Mouse (Mus musculus) B cell, adult 2 months (primary cell): ENCODE data around the gene Rps18.

Experiments
- DNase-seq, 2 experiments: peaks; one replicate each; pipeline ENCODE4 v3.0.0; 2022

Rps18 gene

DNA sequence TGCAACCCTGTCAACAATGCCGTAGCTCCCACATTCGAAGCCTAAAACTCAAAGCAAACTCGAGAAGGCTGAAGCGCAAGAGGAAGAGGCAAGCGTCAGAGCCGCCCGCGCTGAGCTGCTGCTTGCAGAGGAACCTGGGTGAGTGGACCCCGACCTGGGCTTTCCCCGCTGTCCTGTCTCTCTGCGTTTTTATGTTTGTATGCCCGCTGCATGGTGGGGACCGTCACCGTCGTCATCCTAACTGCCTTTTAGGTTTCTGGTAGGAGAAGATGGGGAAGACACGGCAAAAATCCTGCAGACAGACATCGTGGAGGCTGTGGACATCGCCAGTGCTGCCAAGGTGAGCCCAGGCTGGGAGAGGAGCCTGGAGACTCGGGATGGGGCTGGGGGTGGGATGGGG lies 14.4 kb downstream of the Rps18 start:
- no peak for DNase-seq

- DNase-seq: no peak
Measured at GRCm38 (mm10) chr17:33940981-33941380, 14.8 kb downstream of the Rps18 start.

DNA sequence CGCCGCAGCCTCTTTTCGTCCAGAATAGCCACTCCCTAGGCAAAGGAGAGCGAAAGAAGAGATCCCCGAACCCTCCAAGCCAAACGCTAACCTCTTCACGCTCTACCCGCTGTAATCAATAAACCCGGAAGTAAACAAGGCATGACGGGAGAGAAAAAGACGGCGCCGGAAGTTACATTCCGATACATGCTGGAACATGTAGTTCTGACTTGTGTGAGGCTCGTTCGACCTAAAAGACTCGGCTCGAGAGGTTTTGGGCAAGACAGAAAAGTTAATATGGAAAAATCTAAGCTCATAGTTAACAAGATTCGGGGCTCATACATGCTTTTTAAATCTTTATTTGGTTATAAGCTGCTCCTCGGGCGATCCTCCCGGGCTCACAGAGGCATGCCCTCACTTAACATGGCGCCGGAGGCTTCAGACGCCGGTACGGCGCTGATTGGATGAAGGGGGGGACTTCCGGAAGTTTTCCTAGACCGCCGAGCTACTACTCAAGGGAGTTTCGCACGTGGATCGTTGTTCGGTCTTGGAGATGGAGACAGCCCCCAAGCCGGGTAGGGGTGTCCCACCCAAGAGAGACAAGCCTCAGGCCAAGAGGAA lies 15.5 kb downstream of the Rps18 start, which contains the start of the genes Pfdn6 and Wdr46:
Pfdn6 (minus strand) TSS at position 138 of the 600 bp plus-strand sequence.
Wdr46 (plus strand) TSS at position 455 of the 600 bp plus-strand sequence.
- DNase-seq: peak; percentile 85

DNA sequence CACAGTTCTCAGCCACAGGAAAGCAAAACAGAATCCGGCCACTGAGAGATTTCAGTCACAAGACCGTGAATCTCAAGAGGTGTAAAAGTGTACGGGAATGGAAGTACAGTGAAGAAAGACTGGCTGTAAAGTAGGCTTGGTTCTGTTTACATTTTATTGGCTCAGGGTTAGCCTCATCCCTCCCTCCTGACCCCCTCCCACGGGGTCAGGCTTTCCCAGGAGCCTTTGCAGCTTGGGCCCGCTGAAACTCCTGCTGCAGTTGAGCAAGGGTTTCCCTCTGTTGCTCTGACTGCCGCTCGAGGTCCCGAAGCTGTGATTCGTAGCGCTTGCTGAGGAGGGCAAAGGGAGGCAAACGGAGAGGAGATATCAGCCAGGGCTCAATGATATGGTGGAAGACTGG lies 17.0 kb downstream of the Rps18 start:
- DNase-seq: no peak

DNA sequence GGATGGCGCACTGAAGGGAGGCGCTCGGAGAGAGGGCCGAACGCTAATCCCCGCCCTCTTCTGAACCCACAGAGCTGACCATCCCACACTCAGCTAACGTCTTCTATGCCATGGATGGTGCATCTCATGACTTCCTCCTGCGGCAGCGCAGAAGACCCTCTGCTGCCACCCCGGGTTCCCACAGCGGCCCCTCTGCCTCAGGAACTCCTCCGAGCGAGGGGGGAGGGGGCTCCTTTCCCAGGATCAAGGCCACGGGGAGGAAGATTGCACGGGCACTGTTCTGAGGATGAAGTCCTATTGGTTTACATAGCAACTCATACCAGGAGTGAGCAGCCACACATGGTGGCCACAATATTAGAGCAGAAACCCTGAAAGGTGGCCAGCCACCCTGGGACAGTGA lies 18.8 kb downstream of the Rps18 start:
- DNase-seq: no peak

GRCm38 (mm10) chr17:33935422-33936055 lies 20.3 kb downstream of the Rps18 start:
- no peak for DNase-seq

GRCm38 (mm10) chr17:33932970-33933369 lies 22.8 kb downstream of the Rps18 start:
- DNase-seq: no peak

DNA sequence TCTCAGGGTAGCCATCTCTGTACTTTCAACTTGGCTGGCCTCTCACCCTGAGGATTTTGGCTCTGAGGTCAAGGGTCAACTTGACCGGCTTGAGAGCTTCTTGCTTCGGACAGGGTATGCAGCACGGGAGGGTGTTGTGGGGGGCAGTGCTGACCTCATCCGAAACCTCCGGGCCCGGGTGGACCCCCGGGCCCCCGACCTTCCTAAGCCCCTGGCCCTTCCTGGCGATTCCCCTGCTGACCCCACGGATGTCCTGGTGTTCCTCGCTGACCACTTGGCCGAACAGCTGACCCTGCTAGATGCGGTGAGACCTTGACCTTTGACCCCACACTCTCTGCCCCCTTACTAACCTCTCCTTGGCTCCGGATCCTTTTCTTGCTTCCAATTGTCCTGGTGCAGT lies 23.4 kb downstream of the Rps18 start:
- no peak for DNase-seq

DNA sequence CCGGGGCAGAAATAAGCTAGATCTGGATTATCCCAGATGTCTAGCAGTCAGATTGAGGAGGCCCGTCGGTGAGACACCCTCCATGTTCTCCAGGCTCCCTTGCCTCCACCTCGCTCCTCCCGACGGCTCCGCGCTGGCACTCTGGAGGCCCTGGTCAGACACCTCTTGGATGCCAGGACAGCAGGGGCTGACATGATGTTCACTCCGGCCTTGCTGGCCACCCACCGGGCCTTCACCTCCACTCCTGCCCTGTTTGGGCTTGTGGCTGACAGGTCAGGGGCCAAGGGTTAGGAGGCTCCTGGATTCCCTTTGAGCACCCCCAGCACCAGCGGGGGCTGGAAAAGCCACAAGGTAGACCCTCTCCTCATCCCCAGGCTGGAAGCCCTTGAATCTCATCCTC lies 23.9 kb downstream of the Rps18 start:
- no peak for DNase-seq

DNA sequence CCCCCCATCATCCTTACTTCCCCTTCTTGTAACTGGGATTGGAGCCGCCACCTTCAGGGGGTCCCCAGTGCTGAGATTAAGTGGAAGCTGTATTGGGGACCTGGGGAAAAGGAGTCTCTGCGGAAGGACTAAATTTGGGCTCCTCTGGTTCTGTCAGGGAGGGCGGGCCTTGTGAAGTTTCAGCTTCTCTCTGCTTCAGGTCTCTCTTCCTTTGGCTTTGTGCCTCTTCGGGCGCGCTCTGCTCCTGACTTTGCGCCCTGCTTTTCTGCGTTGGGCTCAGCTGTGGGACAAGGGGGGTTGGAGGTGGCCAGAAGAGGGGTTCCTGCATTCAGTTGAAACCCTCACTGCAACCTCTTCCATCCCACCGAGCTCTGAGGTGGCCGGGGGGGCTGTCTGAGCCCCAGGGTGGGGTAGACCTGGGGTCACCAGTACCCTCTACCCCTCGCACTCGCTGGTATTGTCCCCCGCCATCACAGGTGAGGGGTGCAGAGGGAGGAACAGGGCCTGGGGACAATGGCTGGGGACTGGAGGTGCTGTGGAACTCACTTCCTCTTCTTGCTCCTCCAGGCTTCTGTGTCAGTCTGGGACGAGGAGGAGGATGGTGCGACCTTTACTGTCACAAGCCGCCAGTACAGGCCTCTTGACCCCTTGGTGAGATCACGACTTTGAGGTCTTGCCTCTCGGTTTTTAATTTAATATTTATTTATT lies 24.5 kb downstream of the Rps18 start:
- peak; percentile 29 to 35 for DNase-seq

DNA sequence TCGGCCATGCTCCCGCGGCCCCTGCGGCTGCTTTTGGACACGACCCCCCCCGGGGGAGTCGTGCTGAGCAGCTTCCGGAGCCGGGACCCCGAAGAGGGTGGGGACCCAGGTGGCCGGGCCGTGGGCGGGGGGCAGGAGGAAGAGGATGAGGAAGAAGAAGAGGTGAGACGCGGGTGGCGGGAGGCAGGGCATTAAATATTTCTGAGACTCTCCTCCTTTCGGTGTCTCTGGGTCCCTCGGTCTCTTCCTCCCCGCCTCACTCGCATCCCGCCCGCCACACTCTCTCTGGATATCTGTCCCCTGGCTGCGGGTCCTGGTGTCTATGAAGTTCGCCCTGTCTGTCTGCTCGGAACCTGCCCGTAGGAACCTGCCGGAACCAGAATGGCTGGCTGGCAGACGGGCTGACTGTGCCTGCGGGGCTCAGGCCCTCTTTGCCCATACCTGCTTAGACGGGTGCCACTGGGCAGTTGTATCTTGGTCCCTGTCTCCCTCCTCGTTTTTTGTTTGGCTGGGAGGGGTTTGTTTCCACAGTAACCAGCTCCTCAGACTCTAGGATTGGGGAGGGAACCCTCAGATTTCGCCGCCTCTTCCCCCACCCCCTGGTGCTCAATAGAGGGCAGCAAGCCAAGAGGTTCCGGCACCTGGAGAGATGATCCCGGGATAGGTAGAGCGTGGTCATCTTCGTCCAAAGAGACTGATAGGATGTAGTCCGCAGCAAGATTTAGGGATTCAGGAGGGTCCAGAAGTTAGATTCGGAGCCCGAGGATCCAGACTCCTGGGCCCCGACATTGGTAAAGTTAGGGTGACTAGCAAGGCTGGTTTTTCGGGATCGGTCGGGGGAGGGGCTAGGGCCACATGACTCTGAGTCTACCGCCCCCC lies 25.3 kb downstream of the Rps18 start:
- peak; percentile 58 to 63 for DNase-seq

GRCm38 (mm10) chr17:33929371-33930279 lies 26.2 kb downstream of the Rps18 start, which contains the start of gene Rgl2:
TSS of gene Rgl2 (plus strand) at chr17:33929543.
- DNase-seq: peak; percentile 96 to 97

DNA sequence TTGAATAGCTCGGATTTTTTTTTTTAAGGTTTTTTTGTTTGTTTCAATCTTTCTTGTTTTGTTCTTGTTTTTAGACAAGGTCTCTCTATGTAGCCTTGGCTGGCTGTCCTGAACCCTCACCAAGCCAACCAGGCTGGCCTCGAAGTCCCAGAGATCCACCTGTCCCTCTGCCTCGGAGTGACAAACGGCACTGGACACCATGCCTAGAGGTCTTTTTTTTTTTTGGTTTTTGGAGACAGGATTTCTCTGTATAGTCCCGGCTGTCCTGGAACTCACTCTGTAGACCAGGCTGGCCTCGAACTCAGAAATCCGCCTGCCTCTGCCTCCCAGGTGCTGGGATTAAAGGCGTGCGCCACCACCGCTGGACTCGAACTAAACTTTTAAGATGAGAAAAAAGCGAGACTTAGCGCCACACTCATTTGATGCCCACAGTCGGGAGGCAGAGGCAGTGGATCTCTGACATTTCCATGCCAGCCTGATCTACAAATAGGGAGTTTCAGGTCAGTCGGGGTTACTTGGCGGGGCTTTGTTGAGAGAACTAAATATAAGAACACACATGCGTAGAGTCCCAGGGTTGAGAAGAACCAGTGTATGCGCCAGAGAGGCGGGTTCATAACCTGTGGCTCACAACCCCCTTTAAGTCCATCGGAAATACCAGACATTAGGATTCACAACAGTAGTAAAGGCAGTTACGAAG lies 27.4 kb downstream of the Rps18 start:
- DNase-seq: no peak

DNA sequence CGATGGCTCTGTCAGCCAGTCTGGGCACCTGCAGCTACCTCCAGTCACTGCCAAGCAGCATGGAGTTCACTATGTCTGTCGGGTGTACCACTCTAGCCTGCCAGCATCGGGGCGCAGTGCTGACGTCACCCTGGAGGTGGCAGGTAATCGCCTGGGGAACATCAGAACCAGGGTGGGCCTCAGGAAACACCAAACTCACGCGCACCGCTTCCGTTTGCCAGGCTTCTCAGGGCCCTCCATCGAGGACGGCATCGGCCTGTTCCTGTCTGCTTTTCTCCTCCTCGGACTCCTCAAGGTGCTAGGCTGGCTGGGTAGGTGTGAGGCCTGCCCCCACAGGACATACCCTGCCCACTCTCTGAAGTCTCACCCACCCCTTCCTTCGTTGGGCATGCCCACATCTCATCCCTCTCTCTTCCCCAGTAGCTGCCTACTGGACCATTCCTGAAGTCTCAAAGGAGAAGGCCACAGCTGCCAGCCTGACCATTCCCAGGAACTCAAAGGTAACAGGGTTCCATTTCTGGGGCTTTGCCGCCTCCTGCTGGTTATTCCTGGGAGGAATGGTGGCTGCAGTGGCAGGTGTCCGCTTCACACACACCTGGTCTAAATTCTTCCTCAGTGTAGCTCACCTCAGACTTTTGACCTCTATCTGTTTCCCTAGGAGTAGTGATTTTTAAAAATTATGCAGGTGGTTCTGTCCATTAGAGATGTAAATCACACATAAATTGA lies 29.4 kb downstream of the Rps18 start:
- peak; percentile 35 to 44 for DNase-seq

GRCm38 (mm10) chr17:33925406-33926116 lies 30.2 kb downstream of the Rps18 start:
- no peak for DNase-seq

GRCm38 (mm10) chr17:33924577-33925283 lies 31.1 kb downstream of the Rps18 start:
- peak; percentile 83 to 84 for DNase-seq

DNA sequence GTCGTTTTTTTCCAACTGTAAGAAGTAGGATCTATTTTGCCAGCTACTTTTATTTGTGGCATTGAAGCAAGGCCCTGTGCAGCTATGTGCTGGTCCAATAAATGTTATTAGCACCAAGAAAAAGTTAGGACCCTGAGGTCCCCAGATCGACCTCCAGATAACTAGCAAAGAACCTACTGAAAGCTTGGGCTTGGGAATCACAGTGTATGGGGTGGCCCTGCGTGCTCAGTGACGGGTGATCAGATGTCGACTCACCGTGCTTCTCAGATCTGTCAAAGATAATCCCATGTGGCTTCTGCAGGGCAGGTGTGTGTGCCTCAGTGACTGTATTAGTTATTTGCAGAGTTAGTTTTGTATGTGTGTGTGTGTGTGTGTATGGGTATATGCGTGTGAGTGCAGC lies 34.4 kb downstream of the Rps18 start:
- DNase-seq: no peak

- peak; percentile 90 to 91 for DNase-seq
Measured at GRCm38 (mm10) chr17:33920282-33921097, 35.3 kb downstream of the Rps18 start.
